Mouse (Mus musculus) CD4-positive, CD25-positive, alpha-beta regulatory T cell, adult 2 months (primary cell): ENCODE results near the gene Gpn3.

Experiments used
- DNase-seq: peaks from one replicate; pipeline ENCODE4 v3.0.0-alpha.2; 2012; ENCODE audit warnings: low read depth, low spot score

Gpn3 gene

DNA sequence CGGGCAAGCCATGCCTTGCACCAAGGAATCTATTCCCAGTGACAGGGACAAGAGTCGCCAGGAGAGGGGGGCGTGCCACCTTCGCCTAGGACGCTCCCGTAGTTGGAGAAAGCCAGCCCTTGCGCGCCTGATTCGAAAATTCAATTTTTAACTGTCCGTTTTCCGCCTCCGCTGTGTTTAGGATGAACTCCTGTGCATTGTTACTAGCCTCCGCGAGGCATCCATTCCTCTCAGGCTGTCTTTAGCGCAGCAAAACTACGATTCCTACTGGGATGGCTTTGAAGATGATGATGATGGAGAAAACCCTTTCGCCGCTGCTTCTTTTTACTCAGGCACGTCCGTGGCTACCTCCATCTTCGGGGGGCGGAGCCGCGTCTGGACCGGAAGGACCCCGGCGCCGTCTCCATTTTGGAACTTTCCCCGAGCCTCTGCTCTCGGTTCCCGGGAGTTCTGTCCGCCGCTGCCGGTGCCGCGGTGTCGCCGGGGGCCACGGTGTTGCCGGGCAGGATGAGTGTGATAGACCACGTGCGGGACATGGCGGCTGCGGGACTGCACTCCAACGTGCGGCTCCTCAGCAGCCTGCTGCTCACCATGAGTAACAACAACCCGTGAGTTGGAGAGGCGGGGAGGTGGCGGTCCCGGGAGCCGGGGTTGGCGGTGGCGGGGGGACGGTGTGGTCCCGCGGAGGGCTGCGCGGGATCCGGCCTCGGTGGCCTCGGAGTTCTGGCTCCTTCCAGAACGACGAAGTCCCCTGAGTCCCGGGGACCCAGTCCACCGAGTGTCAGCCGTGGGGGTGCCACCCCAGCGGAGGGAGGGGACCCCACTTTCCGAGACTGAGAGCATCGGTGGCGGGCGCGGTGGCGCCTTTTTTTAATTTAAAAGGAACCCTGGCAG is 50.6 kb downstream of the Gpn3 start:
- DNase-seq: peak; percentile 92

DNA sequence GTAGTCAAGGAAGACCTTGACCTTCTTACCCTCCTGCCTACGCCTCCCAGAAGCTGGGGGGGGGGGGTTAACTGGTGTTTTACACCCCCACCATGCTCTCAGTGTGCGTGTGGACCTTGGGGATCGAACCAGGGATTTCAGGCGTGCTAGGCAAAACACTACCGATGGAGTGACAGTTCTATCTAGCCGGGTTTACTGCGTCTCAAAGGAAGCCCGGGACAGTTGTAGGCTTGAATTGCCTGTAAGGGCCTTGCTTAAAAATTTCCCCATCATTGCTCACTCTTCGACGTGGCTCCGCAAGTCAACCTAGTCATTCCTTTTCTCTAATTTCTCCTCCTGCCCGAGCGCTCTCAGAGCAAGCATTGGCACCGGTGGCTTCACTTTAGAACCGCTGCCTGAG is 51.4 kb downstream of the Gpn3 start:
- DNase-seq: no peak

- DNase-seq: no peak
Measured at GRCm38 (mm10) chr5:122425550-122425949, 53.9 kb downstream of the Gpn3 start.

- peak; percentile 57 for DNase-seq
Measured at GRCm38 (mm10) chr5:122430036-122430775, 58.5 kb downstream of the Gpn3 start.

GRCm38 (mm10) chr5:122431221-122431620 is 59.5 kb downstream of the Gpn3 start:
- peak; percentile 35 for DNase-seq
